Mouse (Mus musculus) megakaryocyte-erythroid progenitor cell, adult 5 weeks (primary cell): ENCODE data around the gene Cbfa2t3. TPM values are rescaled to one million over a fixed set of nuclear protein-coding genes. Genes with fewer than 3 reads are reported as not detected.

ENCODE experiments used
- polyA plus RNA-seq: library from polyadenylated mRNA; stranded (reverse); fragments of >175 nt; gene quantifications from 2 replicates; pipeline ENCODE4 v1.2.3, GENCODE M21; 2012

Gene Cbfa2t3
- 112 and 122 TPM in 2 replicates for polyA plus RNA-seq

GRCm38 (mm10) chr8:122699005-122699492 lies at the start of gene Cbfa2t3:
Gene Cbfa2t3 (minus strand): TSS chr8:122699109.

GRCm38 (mm10) chr8:122622727-122623126 lies 76.2 kb downstream of the Cbfa2t3 start, which contains the start of gene Pabpn1l:
Gene Pabpn1l (minus strand): TSS chr8:122622739.

GRCm38 (mm10) chr8:122611295-122612133 lies 87.4 kb downstream of the Cbfa2t3 start, which contains the start of the genes Galns and Trappc2l:
Gene Galns (minus strand): TSS chr8:122611463.
Gene Trappc2l (plus strand): TSS chr8:122611640.

GRCm38 (mm10) chr8:122576648-122577022 lies 122.3 kb downstream of the Cbfa2t3 start, which contains the start of gene Aprt:
Gene Aprt (minus strand): TSS chr8:122576909.

Other genes with a start within 250 kb of the Cbfa2t3 start
- gene Snai3, start 238.4 kb downstream of the Cbfa2t3 start, polyA plus RNA-seq, result 0.22 TPM in 2 replicates
- gene Rnf166, start 223.0 kb downstream of the Cbfa2t3 start, polyA plus RNA-seq, result 72.3 and 82.1 TPM in 2 replicates
- 26.0 and 31.1 TPM in 2 replicates for gene Ctu2, start 223.0 kb downstream of the Cbfa2t3 start, polyA plus RNA-seq
- 76.7 and 90.2 TPM in 2 replicates for gene Piezo1, start 147.8 kb downstream of the Cbfa2t3 start, polyA plus RNA-seq
- 400 and 435 TPM in 2 replicates for gene Cdt1, start 131.1 kb downstream of the Cbfa2t3 start, polyA plus RNA-seq
- 259 and 276 TPM in 2 replicates for gene Aprt, start 122.2 kb downstream of the Cbfa2t3 start, polyA plus RNA-seq
- gene Galns, start 87.6 kb downstream of the Cbfa2t3 start, polyA plus RNA-seq, result 23.7 and 36.9 TPM in 2 replicates
- 0.58 and 1.0 TPM in 2 replicates for gene Trappc2l, start 87.5 kb downstream of the Cbfa2t3 start, polyA plus RNA-seq
- gene Pabpn1l, start 76.4 kb downstream of the Cbfa2t3 start, polyA plus RNA-seq, result 0.07 TPM in 1 of 2 replicates, not detected in the other
- gene Acsf3, start 76.4 kb upstream of the Cbfa2t3 start, polyA plus RNA-seq, result 31.1 and 32.5 TPM in 2 replicates
- 0.02 TPM in 2 replicates for gene Cdh15, start 148.9 kb upstream of the Cbfa2t3 start, polyA plus RNA-seq